Mouse (Mus musculus) neutrophil, adult 59 days (primary cell): ENCODE measurements around the gene Kctd19. TPM values are rescaled to one million over a fixed set of nuclear protein-coding genes. Genes with fewer than 3 reads are reported as not detected.

Experiments used
- total RNA-seq, 2 experiments: library from RNA; stranded (reverse); gene quantifications; 1 replicate in 1 of 2; 2 replicates in 1 of 2; pipeline ENCODE4 v1.2.4; 2023

Kctd19 gene
- total RNA-seq: not detected

DNA sequence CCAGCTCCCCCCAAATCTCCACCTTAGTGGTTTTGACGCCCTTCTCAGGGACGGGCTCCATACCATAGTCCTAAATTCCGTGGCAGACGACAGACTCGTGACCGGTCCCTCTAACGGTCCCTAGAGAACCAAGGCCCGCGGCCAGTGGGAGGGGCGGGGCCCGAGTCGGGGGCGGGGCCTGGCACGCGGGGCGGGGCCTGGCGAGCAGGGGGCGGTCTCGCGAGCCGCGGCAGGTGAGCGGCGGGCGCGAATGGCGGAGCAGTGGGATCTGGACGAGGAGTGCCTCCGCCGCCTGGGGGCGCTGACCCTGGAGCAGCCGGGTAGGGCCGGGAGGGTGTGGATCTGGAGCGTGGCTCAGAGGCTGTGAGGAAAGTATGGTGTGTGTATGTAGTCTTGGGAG is at the start of gene Kctd19, which contains the start of gene Lrrc36:
Gene Kctd19, minus strand, starts transcription at position 112 of the 400 bp plus-strand sequence.
Gene Lrrc36, plus strand, starts transcription at position 181 of the 400 bp plus-strand sequence.

GRCm38 (mm10) chr8:105373032-105373431 is 40.3 kb downstream of the Kctd19 start, which contains the start of gene Plekhg4:
Gene Plekhg4, plus strand, starts transcription at chr8:105373274.

GRCm38 (mm10) chr8:105348450-105349095 is 64.7 kb downstream of the Kctd19 start, which contains the start of gene Slc9a5:
Gene Slc9a5, plus strand, starts transcription at chr8:105348843.

DNA sequence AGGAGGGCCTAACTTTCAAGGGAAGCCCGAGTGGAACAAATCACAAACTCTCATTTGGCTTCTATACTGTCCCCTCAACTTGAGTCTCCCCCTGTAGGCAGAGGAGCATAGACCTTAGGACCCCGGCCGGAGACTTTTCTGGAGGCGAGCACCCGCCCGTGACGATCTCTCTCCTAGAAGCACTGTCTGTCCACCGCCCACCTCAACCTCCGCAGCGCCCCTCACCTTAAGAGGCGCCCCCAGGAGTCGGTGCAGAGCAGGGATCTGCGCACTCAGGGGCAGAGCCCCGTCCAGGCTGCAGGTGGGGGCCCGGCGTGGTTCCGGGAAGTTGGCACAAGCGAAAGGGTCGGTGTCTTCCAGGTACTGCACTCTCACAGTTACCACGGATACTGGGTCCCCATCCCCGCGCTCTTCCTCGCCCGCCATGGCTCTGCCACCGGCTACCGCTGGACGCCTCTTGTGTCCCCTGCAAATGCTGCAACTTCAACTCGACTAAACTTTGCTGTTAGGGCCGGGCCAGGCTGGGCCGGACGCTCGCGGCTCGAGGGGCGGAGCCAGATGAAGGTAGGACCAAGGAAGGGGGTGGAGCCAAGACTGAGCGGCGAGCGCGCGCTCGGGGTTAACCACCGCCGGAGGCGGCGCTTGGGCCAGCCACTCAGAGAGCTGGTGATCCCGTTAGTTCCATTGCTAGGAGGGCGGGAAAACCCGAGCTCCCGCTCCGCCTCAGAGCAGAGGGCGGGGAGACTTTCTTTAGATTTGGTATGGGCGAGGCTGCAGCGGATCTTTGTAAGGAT is 65.7 kb downstream of the Kctd19 start, which contains the start of gene Fhod1:
Gene Fhod1, minus strand, starts transcription at position 526 of the 794 bp plus-strand sequence.

Other genes starting within 250 kb of the Kctd19 start
- gene Cbfb, start 242.8 kb downstream of the Kctd19 start, total RNA-seq: 10 to 100 TPM; 75.2 to 82.3 TPM
- gene D230025D16Rik, start 188.4 kb downstream of the Kctd19 start, total RNA-seq: 10 to 100 TPM; 35.5 to 39.9 TPM
- gene B3gnt9, start 158.3 kb downstream of the Kctd19 start, total RNA-seq: under 1 TPM; 0.69 to 0.84 TPM
- gene Tradd, start 148.9 kb downstream of the Kctd19 start, total RNA-seq: 10 to 100 TPM; 15.9 to 22.2 TPM
- 1 to 10 TPM; 4.8 to 4.9 TPM for gene Fbxl8, start 148.9 kb downstream of the Kctd19 start, total RNA-seq
- gene Hsf4, start 143.7 kb downstream of the Kctd19 start, total RNA-seq: not detected
- not detected for gene Nol3, start 137.4 kb downstream of the Kctd19 start, total RNA-seq
- 1 to 10 TPM in 1 of 2 experiments, under 1 TPM in 1; 0.78 to 1.1 TPM for gene 4931428F04Rik, start 123.6 kb downstream of the Kctd19 start, total RNA-seq
- gene Exoc3l, start 117.4 kb downstream of the Kctd19 start, total RNA-seq: 1 to 10 TPM in 1 of 2 experiments, under 1 TPM in 1; 0.89 to 1.4 TPM
- 10 to 100 TPM; 55.7 to 57.8 TPM for gene E2f4, start 115.8 kb downstream of the Kctd19 start, total RNA-seq
- 1 to 10 TPM in 1 of 2 experiments, under 1 TPM in 1; 0.84 to 1.1 TPM for gene Elmo3, start 107.9 kb downstream of the Kctd19 start, total RNA-seq
- 1 to 10 TPM; 6.0 to 6.4 TPM for gene Lrrc29, start 87.2 kb downstream of the Kctd19 start, total RNA-seq
- 10 to 100 TPM; 27.4 to 27.9 TPM for gene Tmem208, start 87.1 kb downstream of the Kctd19 start, total RNA-seq
- gene Fhod1, start 65.5 kb downstream of the Kctd19 start, total RNA-seq: 10 to 100 TPM; 31.8 to 40.1 TPM
- 1 to 10 TPM; 1.1 to 1.5 TPM for gene Slc9a5, start 64.7 kb downstream of the Kctd19 start, total RNA-seq
- gene Plekhg4, start 40.2 kb downstream of the Kctd19 start, total RNA-seq: under 1 TPM in 1 of 2 experiments, not detected in 1; 0.13 TPM
- gene Lrrc36, start 69 bp upstream of the Kctd19 start, total RNA-seq: not detected
- 10 to 100 TPM; 10.9 to 18.1 TPM for gene Tppp3, start 58.0 kb upstream of the Kctd19 start, total RNA-seq
- 1 to 10 TPM; 1.8 TPM for gene Zdhhc1, start 83.4 kb upstream of the Kctd19 start, total RNA-seq
- not detected for gene Hsd11b2, start 105.3 kb upstream of the Kctd19 start, total RNA-seq
- 100 to 1,000 TPM; 142 to 159 TPM for gene Atp6v0d1, start 152.5 kb upstream of the Kctd19 start, total RNA-seq
- 10 to 100 TPM; 15.2 to 17.7 TPM for gene Ripor1, start 191.8 kb upstream of the Kctd19 start, total RNA-seq
- gene Ctcf, start 223.1 kb upstream of the Kctd19 start, total RNA-seq: 100 to 1,000 TPM in 1 of 2 experiments, 10 to 100 TPM in 1; 93.2 to 103 TPM
- not detected for gene Agrp, start 223.9 kb upstream of the Kctd19 start, total RNA-seq